Mouse (Mus musculus) brain, embryonic 14.5 days (tissue): ENCODE measurements around the gene Gm32717.
"Not testable (repeated sequence)": the region's sequence is repeated elsewhere in the genome, so short reads cannot be mapped to it uniquely, and the experiment has no call there.

Experiments
- CTCF ChIP-seq: fragments of 200-500 bp; IDR thresholded peaks from 2 replicates; pipeline ENCODE4 v1.5.1; 2012; ENCODE audit warnings: inconsistent platforms, mild to moderate bottlenecking, moderate library complexity, borderline replicate concordance; ENCODE audit not compliant: insufficient read depth, insufficient read length; ENCODE audit errors: extremely low read depth
- POLR2A ChIP-seq: fragments of 200-500 bp; IDR thresholded peaks from 2 replicates; pipeline ENCODE4 v1.6.1; 2012; ENCODE audit warnings: mild to moderate bottlenecking, inconsistent platforms, borderline replicate concordance; ENCODE audit not compliant: poor library complexity, insufficient read depth, insufficient read length, severe bottlenecking; ENCODE audit errors: extremely low read depth

DNA sequence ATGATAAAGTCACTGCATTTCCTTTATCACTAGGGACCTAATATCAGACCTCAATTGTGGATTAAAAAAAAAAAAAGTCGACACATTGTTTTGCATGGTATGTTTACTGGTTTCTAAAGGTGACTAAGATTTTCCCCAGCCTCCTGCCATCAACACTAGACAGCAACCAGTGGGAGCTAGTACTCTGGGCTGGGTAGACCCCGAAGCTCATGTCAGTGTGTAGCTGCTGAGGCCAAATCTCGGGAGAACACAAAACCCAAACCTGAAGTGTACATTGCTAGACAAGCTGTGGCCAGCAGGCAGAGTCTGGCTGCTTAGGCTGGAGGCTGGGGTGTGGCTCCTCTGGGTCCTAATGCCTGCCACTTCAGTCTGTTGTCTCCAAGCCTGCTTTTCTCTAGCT lies 45.4 kb downstream of the Gm32717 start:
- TF ChIP-seq CTCF, POLR2A: not testable (repeated sequence)
